Mouse (Mus musculus): Measurements from ENCODE around the gene Ttl.

DNA sequence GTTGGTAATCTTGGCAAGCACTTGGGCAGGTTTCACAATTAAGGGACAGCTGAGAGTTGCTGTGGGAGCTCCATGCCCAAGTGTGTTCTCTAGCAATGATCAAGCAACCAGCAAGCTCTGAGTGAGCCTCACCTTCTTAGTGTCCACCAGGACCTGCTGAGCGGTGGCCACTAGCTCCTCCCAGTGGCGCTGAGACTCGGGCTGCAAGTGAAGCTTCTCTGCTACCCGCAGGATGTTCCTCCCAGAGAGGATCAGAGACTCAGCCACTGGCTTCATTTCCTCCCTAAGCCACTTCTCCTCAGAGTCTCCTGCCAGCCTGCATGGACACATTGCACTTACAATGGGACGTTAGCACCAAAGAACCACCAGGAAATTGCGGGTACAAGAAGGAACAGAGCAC is 25.2 kb upstream of the Ttl start:
- TF ChIP-seq CTCF (IDR thresholded peaks at IDR 0.05; ENCODE audit: borderline replicate concordance, control insufficient read depth, extremely low read depth, insufficient read depth, low read length, poor library complexity) (no peak), POLR2A (IDR thresholded peaks at IDR 0.05; ENCODE audit: control insufficient read depth, extremely low read depth, insufficient read depth, low read length, poor library complexity) (no peak)
